8 mouse cellular contexts compared by ENCODE assay signal in the genomic region with DNA sequence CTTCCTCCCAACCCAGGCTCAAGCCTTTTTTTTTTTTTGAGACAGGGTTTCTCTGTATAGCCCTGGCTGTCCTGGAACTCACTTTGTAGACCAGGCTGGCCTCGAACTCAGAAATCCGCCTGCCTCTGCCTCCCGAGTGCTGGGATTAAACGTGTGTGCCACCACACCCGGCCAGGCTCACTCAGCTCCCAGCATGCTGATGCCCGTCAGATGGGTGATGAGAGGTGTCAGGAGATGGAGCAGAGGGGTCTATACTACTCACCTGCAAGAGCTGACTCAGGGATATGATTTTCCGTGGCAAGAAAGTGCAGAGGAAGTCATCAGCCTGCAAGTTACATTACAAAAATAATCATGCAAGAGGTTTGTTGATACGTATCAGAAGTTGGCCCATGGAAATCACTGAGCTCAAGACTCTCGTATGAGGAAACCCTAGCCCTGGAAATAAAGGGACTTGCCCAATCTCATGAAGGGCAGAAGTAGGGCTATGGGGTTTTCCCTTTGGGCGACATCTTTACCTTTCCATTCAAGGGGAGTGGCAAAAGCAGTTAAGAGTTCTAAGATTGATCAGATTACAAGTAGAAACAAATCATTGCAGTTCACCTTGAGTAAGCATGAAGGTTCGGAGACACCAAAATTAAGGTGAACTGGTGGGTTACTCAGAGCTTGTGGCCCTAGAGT. TPM values are rescaled to one million over a fixed set of nuclear protein-coding genes. Genes with fewer than 3 reads are reported as not detected.
A peak's percentile ranks its signal among the peaks of the same experiment; 100 is the strongest.
DNase-seq lines count a peak whose midpoint lies in the region; ATAC-seq and TF ChIP-seq lines count a peak whose summit lies in the region.

No protein-coding gene starts in this region.

- no peaks in the 10 kb centered on the region for H3K27me3 ChIP-seq in heart, embryonic 12.5 days (replicated peaks)
- H3K27me3 ChIP-seq in E14TG2a.4 (ENCODE audit: insufficient read depth, low read length) = no peaks in the 10 kb centered on the region
- H3K27me3 ChIP-seq in heart, postnatal 0 days (ENCODE audit: control insufficient read depth, insufficient read depth, low read length) = no peaks in the 10 kb centered on the region
- no peaks in the 10 kb centered on the region for H3K27me3 ChIP-seq in midbrain, embryonic 11.5 days (ENCODE audit: control insufficient read depth, insufficient read depth, low read length)

- DNase-seq in heart, adult 8-10 months (ENCODE audit: low spot score) = no peak
- no peak for DNase-seq in heart, postnatal 0 days (ENCODE audit: low spot score)
- no peak for DNase-seq in midbrain, embryonic 11.5 days (ENCODE audit: low spot score, missing footprints)
- no peak for DNase-seq in layer of hippocampus, adult 9-11 months
- DNase-seq in yolk sac, embryonic 10.5 days (ENCODE audit: low spot score) = no peak
- DNase-seq in retina, postnatal 1 day = no peak

- no peak for TF ChIP-seq EP300 in heart, postnatal 0 days (IDR thresholded peaks at IDR 0.05; ENCODE audit: low read depth)

- peaks cover 31% of the 10 kb centered on the region for H3K4me1 ChIP-seq in heart, embryonic 12.5 days (replicated peaks)
- peaks cover 54% of the 10 kb centered on the region for H3K4me1 ChIP-seq in E14TG2a.4 (replicated peaks; ENCODE audit: low read depth, low read length)
- H3K4me1 ChIP-seq in heart, postnatal 0 days (ENCODE audit: control insufficient read depth, insufficient read depth) = peaks cover 23% of the 10 kb centered on the region
- H3K4me1 ChIP-seq in midbrain, embryonic 11.5 days (ENCODE audit: control insufficient read depth, insufficient read depth, low read length) = peaks cover 15% of the 10 kb centered on the region

- peak overlapping the region; percentile 98 for H3K4me3 ChIP-seq in heart, embryonic 12.5 days
- H3K4me3 ChIP-seq in E14TG2a.4 (replicated peaks; ENCODE audit: low read length) = peak overlapping the region; percentile 99
- H3K4me3 ChIP-seq in heart, postnatal 0 days (ENCODE audit: low read depth, low read length) = peak overlapping the region; percentile 79
- peak overlapping the region; percentile 91 for H3K4me3 ChIP-seq in midbrain, embryonic 11.5 days (ENCODE audit: low read depth, low read length)

- no peak for ATAC-seq in heart, embryonic 12.5 days (ENCODE audit: insufficient number of reproducible peaks, low FRiP score)
- no peak for ATAC-seq in heart, postnatal 0 days (ENCODE audit: insufficient read depth, low read depth)
- no peak for ATAC-seq in midbrain, embryonic 11.5 days (ENCODE audit: low FRiP score)

- peak overlapping the region; percentile 95 for H3K4me2 ChIP-seq in heart, embryonic 12.5 days
- H3K4me2 ChIP-seq in heart, postnatal 0 days (ENCODE audit: low read depth, low read length) = peak overlapping the region; percentile 93
- H3K4me2 ChIP-seq in midbrain, embryonic 11.5 days = peak overlapping the region; percentile 97

- H3K27ac ChIP-seq in heart, embryonic 12.5 days (ENCODE audit: poor library complexity, severe bottlenecking) = peak overlapping the region; percentile 98; the same call in 1 of the 2 replicates
- H3K27ac ChIP-seq in heart, postnatal 0 days (ENCODE audit: low read depth) = peak overlapping the region; percentile 96
- H3K27ac ChIP-seq in midbrain, embryonic 11.5 days (ENCODE audit: low read depth, low read length) = no peak overlapping the region

- WGBS in heart, embryonic 12.5 days = 86% methylated on average over 11 of the region's 11 CpGs
- 81% methylated on average over 11 of the region's 11 CpGs for WGBS in heart, postnatal 0 days
- 89% methylated on average over 11 of the region's 11 CpGs for WGBS in midbrain, embryonic 11.5 days

- peaks cover 26% of the 10 kb centered on the region for H3K36me3 ChIP-seq in heart, embryonic 12.5 days
- peaks cover 40% of the 10 kb centered on the region for H3K36me3 ChIP-seq in E14TG2a.4 (ENCODE audit: insufficient read depth, low read length)
- peaks cover 29% of the 10 kb centered on the region for H3K36me3 ChIP-seq in heart, postnatal 0 days (replicated peaks; ENCODE audit: control insufficient read depth, insufficient read depth, low read length)
- peaks cover 6% of the 10 kb centered on the region for H3K36me3 ChIP-seq in midbrain, embryonic 11.5 days (ENCODE audit: control insufficient read depth, insufficient read depth, low read length)

- no peak for TF ChIP-seq CTCF in E14TG2a.4 (conservative IDR thresholded peaks at IDR 0.05; ENCODE audit: low read length)
- TF ChIP-seq CTCF in heart, postnatal 0 days (IDR thresholded peaks at IDR 0.05; ENCODE audit: low read depth) = no peak

- no peaks in the 10 kb centered on the region for H3K9me3 ChIP-seq in heart, embryonic 12.5 days (replicated peaks)
- no peaks in the 10 kb centered on the region for H3K9me3 ChIP-seq in E14TG2a.4 (ENCODE audit: low read length)
- H3K9me3 ChIP-seq in heart, postnatal 0 days (replicated peaks; ENCODE audit: control insufficient read depth, low read length) = no peaks in the 10 kb centered on the region
- H3K9me3 ChIP-seq in midbrain, embryonic 11.5 days (ENCODE audit: control insufficient read depth, low read length) = no peaks in the 10 kb centered on the region

- peak overlapping the region; percentile 77 for H3K9ac ChIP-seq in heart, embryonic 12.5 days
- H3K9ac ChIP-seq in heart, postnatal 0 days (replicated peaks; ENCODE audit: low read depth, low read length) = peak overlapping the region; percentile 63
- H3K9ac ChIP-seq in midbrain, embryonic 11.5 days (ENCODE audit: low read length) = peak overlapping the region; percentile 85

RNA-seq across cellular contexts. Expression of gene Psme2, which starts 1.0 kb away (rescaled TPM):
- 200 and 213 TPM in 2 replicates for polyA plus RNA-seq in heart, embryonic 12.5 days (2016; fragmentation: Nextera tagmentation; extraction: Ambion mirVana)
- 100 to 1,000 TPM in 3 of 4 experiments, 10 to 100 TPM in 1; 92.6 to 112 (median 108) TPM for total RNA-seq in heart, adult 8-10 months (2022)
- total RNA-seq in heart, postnatal 0 days (2014; rRNA removed; ENCODE audit: low replicate concordance) = 35.3 and 352 TPM in 2 replicates
- polyA plus RNA-seq in heart, postnatal 0 days (2015; fragmentation: Nextera tagmentation; extraction: Ambion mirVana) = 220 and 234 TPM in 2 replicates
- 189 and 202 TPM in 2 replicates for polyA plus RNA-seq in midbrain, embryonic 11.5 days (2014; fragmentation: Nextera tagmentation; extraction: Ambion mirVana)

RNA-seq across cellular contexts. Expression of gene Rnf31, which starts 1.6 kb away (rescaled TPM):
- polyA plus RNA-seq in heart, embryonic 12.5 days (2016; fragmentation: Nextera tagmentation; extraction: Ambion mirVana) = 16.4 and 16.8 TPM in 2 replicates
- 10 to 100 TPM; 23.9 to 29.1 (median 26.9) TPM for total RNA-seq in heart, adult 8-10 months (2022)
- 15.0 and 20.1 TPM in 2 replicates for total RNA-seq in heart, postnatal 0 days (2014; rRNA removed; ENCODE audit: low replicate concordance)
- polyA plus RNA-seq in heart, postnatal 0 days (2015; fragmentation: Nextera tagmentation; extraction: Ambion mirVana) = 10.3 and 13.6 TPM in 2 replicates
- 8.2 and 9.8 TPM in 2 replicates for polyA plus RNA-seq in midbrain, embryonic 11.5 days (2014; fragmentation: Nextera tagmentation; extraction: Ambion mirVana)

RNA-seq across cellular contexts. Expression of gene Emc9, which starts 4.8 kb away (rescaled TPM):
- polyA plus RNA-seq in heart, embryonic 12.5 days (2016; fragmentation: Nextera tagmentation; extraction: Ambion mirVana) = 16.3 and 21.5 TPM in 2 replicates
- 10 to 100 TPM; 65.0 to 75.0 (median 68.2) TPM for total RNA-seq in heart, adult 8-10 months (2022)
- total RNA-seq in heart, postnatal 0 days (2014; rRNA removed; ENCODE audit: low replicate concordance) = 36.1 and 37.6 TPM in 2 replicates
- 52.9 and 54.1 TPM in 2 replicates for polyA plus RNA-seq in heart, postnatal 0 days (2015; fragmentation: Nextera tagmentation; extraction: Ambion mirVana)
- polyA plus RNA-seq in midbrain, embryonic 11.5 days (2014; fragmentation: Nextera tagmentation; extraction: Ambion mirVana) = 8.1 and 8.4 TPM in 2 replicates

RNA-seq across cellular contexts. Expression of gene Psme1, which starts 12.0 kb away (rescaled TPM):
- 211 and 212 TPM in 2 replicates for polyA plus RNA-seq in heart, embryonic 12.5 days (2016; fragmentation: Nextera tagmentation; extraction: Ambion mirVana)
- total RNA-seq in heart, adult 8-10 months (2022) = 100 to 1,000 TPM; 273 to 297 (median 284) TPM
- total RNA-seq in heart, postnatal 0 days (2014; rRNA removed; ENCODE audit: low replicate concordance) = 145 and 181 TPM in 2 replicates
- 250 and 254 TPM in 2 replicates for polyA plus RNA-seq in heart, postnatal 0 days (2015; fragmentation: Nextera tagmentation; extraction: Ambion mirVana)
- 111 and 114 TPM in 2 replicates for polyA plus RNA-seq in midbrain, embryonic 11.5 days (2014; fragmentation: Nextera tagmentation; extraction: Ambion mirVana)

RNA-seq across cellular contexts. Expression of gene Irf9, which starts 13.5 kb away (rescaled TPM):
- 8.7 and 9.4 TPM in 2 replicates for polyA plus RNA-seq in heart, embryonic 12.5 days (2016; fragmentation: Nextera tagmentation; extraction: Ambion mirVana)
- total RNA-seq in heart, adult 8-10 months (2022) = 1 to 10 TPM; 7.2 to 8.9 (median 8.4) TPM
- total RNA-seq in heart, postnatal 0 days (2014; rRNA removed; ENCODE audit: low replicate concordance) = 31.5 and 44.7 TPM in 2 replicates
- polyA plus RNA-seq in heart, postnatal 0 days (2015; fragmentation: Nextera tagmentation; extraction: Ambion mirVana) = 11.6 and 14.2 TPM in 2 replicates
- polyA plus RNA-seq in midbrain, embryonic 11.5 days (2014; fragmentation: Nextera tagmentation; extraction: Ambion mirVana) = 5.8 and 6.3 TPM in 2 replicates
